Mouse (Mus musculus): ENCODE measurements around the gene Ryr1. TPM values are rescaled to one million over a fixed set of nuclear protein-coding genes. Genes with fewer than 3 reads are reported as not detected.
"Not testable (repeated sequence)": the region's sequence is repeated elsewhere in the genome, so short reads cannot be mapped to it uniquely, and the experiment has no call there.

Gene Ryr1
- total RNA-seq, 2 experiments from 2014 or later = 0.03 to 0.08 TPM

DNA sequence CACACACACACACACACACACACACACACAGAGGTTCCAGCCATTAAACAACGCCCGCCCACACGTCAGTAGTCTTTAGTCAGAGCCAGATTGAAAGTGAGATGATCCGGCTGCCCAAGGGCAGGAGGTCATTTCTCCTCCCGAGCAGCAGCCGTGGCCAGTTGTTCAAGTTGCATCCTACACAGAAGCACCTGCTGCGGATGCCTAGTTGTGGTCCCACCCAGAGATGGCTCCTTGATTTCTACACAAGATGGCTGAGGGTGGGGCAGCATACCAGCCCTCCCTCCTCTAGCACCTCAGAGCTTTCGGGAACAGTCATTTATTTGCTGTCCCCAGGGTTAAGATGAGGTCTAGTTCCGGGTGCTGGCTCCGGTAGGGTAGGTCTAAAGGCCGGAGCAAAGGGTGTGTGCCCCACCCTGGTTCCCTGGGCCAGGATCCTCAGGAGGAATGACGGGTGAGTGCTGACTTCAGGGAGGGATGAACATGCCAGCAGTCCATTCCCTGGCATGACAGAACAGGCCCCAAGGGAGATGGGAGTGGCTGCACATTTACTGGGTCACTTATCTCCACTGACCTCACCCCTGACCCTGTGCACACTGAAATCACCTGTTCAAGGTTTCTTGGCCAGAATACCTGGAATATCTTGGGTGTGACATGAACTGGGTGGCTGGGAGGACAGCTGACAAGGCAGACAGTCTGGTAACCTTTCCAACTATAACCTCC is 155.1 kb downstream of the Ryr1 start:
- intact Hi-C loops (cut with DNase I) = loop anchor here (5.0 to 10.0 kb wide), 2 partner anchors 188 to 325 kb away; no protein-coding TSS in a partner anchor
- no peak for DNase-seq

DNA sequence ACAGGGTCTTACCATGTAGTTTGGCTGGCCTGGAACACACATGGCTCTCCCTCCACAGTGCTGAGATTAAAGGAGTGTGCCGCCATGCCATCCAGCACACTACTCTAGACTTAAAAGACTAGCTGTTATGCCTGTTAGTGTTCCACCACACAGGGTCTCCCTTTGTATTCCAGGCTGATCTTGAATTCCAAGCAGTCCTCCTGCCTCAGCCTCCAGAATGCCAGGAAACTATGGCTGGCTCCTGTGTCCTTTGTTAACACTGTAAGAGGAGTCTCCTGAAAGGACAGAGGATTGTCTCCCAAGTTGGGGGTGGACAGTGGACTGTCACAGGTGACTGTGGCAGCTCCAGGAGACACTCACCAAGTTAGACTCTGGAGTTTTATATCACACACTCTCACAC is 155.7 kb downstream of the Ryr1 start:
- DNase-seq = no peak

DNA sequence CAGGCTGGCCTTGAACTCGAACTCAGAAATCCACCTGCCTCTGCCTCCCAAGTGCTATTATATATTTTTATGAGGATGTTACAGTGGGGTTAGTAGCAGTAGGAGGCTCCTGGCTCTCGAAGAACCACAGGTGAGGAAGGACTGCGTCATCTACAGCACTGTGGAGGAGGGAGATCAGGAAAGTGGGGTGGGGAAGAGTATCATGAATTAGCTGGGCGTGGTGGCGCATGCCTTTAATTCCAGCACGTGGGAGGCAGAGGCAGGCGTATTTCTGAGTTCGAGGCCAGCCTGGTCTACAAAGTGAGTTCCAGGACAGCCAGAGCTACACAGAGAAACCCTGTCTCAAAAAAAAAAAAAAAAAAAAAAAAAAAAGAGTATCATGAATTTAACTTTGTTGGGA is 156.9 kb downstream of the Ryr1 start:
- intact Hi-C loops (cut with DNase I); DNase-seq: not testable (repeated sequence)

More for the DNA sequence above, 155.7 kb downstream of the Ryr1 start:
- intact Hi-C loops (cut with DNase I) = no loop called here

DNA sequence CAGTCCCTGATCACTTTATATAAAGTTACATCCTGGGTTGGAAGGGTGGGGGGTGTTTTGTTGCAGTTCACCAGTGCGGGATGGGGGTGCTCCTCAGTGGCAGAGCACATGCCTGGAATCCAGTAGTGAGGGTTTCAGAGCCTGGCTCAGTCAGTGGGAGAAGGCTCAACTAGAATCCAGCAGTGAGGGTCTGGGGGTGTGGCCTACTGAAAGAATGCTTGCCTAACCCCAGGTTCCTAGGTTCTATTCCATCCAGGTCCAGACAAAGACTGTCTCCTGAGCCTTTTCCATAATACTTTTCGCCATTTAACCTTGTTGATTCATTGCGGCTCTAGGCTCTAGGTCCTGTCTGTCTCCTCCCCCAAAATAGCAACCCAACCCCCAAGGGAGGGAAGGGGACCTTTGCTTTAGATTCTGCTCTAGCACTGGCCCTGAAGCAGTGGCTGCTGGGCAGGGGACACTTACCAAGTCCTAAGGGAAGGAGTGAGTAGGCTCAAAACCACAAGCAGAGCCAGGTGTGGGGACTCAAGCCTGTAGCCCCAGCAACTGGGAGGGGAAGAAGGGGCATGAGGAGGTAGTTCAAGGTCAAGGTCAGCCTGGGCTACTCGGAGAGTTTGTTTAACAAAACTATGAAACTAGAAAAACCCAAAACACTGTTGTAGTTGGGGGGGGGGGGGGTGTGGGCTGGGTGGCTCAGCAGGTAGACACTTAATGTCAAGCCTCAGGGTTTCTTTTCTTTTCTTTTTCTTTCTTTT is 158.1 kb downstream of the Ryr1 start:
- intact Hi-C loops (cut with DNase I) = no loop called here
- DNase-seq = no peak

DNA sequence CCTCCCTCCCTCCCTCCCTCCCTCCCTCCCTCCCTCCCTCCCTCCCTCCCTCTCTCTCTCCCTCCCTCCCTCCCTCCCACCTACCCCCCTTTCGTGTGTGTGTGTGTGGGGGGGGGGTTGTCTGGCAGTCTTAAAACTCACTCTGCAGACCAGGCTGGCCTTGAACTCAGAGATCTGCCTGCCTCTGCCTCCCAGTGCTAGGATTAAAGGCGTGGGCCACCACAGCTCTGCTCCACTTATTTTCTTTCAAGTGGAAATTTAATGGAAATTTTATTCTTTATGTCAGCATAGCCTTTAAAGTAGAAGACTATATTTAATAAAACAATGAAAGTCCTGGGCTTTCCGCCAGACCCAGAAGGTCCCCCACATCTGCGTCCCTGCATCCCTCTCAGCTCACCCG is 158.8 kb downstream of the Ryr1 start:
- intact Hi-C loops (cut with DNase I) = no loop called here
- no peak for DNase-seq

DNA sequence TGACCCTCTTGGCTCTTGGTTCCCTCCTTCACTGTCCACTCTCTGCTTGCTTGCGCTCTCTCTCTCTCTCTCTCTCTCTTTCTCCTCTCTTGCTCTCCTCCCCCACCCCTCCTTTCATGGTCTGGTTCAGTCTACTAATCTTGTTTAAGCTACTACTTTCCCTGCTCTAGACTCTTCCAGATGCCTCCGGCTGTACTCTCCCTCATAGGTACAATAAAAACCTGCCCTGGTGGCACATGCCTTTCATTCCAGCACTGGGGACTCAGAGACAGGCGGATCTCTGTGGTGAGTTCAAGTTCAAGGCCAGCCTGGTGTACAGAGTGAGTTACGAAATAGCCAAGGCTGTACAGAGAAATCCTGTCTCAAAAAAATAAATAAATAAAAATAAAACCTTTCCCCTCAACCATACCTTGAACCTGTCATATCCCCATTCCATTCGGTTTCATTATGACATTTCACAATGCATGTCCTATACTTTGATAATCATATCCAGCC is 159.6 kb downstream of the Ryr1 start:
- DNase-seq = no peak
- intact Hi-C loops (cut with DNase I) = no loop called here

DNA sequence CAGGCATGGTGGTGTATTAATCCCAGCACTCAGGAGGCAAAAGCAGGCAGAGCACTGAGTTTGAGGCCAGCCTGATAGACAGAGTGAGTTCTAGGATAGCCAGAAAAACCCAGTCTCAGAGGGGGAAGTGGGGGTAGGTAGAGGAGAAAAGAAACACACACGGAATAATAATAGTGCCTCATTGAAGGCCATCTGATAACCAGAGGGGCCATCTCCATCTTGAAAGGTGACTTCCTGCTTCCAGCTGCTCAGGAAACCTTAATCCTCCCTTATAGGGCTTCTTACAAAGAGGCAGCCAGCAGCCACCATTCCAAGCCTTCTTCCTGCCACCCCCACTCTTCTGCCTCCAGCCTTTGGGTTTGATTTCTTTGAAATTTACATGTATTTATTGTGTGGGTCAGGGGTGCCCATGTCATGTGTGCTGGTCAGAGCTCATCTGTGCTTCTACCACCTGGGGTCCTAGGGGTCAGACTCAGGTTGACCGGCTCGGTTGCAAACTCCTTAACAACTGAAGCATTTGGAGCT is 161.5 kb downstream of the Ryr1 start:
- intact Hi-C loops (cut with DNase I) = loop anchor here (5.0 kb wide), 2 partner anchors 151 to 166 kb away; no protein-coding TSS in a partner anchor
- no peak for DNase-seq

DNA sequence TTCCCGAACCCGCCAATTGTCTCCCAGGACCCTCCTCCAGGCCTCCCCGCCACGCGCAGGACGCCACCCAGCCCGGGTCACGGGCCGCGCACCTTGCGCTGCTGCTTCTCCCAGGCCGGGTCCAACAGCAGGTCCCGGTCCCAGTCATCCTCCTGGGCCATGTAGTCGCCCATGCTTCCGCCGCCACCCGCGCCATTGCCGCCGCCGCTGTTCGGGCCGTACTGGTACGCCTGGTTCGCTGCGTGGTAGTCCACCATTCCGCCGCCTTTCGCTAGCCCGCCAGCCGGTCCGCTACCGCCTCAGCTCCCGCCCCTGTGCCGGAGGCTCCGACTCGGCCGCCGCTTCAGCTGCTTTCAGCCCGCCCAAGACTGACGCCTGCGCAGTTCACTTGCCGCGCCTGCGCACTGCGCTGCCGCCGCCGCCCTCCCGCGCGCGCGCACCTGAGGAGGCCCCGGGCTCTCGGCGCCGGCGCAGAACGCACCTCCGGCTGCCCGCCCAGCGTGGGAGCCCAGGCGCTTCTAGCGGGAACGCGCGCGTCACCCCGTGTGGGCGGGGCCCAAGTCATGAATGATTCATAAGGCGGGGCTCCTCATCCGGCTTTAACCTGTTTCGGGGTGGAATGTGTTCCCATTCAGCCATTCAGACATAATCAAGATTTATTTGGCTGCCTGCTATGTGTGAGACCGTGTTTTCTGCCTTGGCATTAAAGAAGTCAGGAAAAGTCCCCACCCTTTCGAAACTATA is 162.9 kb downstream of the Ryr1 start, which contains the start of gene Actn4:
Gene Actn4, minus strand, starts transcription at position 414 of the 744 bp plus-strand sequence.
- peak; percentile 98 to 99 for DNase-seq
- intact Hi-C loops (cut with DNase I) = loop anchor here (2.0 to 5.0 kb wide), 4 partner anchors 17 to 165 kb away; no protein-coding TSS in a partner anchor

DNA sequence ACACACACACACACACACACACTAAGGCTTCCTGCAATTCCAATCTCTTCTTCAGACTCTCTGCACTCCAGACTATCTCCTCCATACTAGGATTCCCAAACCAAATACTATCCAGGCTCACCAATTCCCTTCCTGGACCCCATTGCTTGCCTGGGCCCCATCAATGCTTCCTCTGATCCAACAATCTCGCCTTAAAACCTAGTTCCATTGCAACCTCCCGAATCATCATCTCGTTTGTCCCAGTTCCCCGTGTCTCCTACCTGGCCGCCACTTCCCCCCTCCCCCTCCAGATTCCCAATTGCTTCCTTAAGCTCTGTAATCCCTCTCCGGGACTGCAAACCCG is 163.4 kb downstream of the Ryr1 start:
- intact Hi-C loops (cut with DNase I) = loop anchor here (2.0 to 5.0 kb wide), 4 partner anchors 17 to 164 kb away; no protein-coding TSS in a partner anchor
- no peak for DNase-seq

DNA sequence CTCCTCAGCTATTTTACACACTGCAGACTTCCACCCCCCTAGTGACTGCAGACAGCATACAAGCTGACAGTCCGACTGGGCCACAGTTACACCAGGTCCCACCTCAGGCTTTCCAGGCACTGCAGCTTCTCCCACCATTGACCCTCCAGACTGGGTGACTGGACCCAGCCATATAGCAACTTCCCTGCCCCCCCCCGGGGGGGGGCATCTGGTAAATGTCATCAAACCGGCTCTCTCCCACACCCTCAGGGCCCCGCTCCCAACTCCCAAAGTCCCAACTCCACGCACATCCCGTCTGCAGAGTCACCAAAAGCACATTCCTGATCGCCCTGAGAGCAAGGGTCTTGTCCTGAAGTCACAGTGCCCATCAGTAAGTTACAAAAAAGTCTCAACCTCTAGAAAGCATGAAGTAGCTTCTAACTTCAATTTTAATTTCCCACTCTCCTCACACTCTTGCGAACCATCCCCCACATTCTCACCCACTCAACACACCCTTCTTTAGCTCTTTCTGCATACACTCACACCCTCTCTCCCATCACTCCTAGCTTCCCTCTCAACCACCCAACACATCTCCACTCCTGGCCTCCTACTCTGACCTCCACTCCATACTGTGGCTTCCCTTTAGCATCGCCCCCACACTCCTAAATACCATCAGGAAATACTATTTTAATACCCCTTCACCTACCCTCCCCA is 164.5 kb downstream of the Ryr1 start:
- intact Hi-C loops (cut with DNase I) = loop anchor here (2.0 to 5.0 kb wide), 4 partner anchors 16 to 163 kb away; no protein-coding TSS in a partner anchor

DNA sequence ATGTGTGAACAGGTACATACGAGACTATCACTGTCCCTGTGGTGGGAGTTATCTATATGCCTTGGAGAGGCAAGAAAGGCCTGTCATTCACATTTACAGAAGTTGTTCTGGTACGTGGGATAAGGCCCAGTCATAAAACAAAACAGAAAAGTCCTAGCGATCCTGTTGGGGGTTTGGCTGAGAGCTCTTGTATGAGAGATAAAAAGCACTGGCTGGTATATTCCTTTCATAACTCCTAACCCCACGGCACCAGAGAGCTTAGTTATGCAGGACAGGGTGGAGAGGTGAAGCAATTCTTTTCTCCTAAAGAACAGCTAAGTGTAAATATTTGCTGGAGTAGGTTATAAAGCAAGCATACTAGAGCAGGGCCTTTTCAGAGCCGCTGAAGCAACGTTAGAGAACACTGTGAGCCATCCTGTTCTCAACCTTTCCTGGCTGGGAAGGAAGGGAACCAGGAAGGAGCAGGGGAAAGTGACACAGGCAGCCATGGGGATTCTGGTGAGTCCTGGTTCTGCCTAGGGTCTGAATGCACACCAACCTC is 165.4 kb downstream of the Ryr1 start:
- DNase-seq = no peak
- intact Hi-C loops (cut with DNase I) = loop anchor here (2.0 to 5.0 kb wide), 4 partner anchors 15 to 162 kb away; no protein-coding TSS in a partner anchor

More for the DNA sequence above, 164.5 kb downstream of the Ryr1 start:
- no peak for DNase-seq

DNA sequence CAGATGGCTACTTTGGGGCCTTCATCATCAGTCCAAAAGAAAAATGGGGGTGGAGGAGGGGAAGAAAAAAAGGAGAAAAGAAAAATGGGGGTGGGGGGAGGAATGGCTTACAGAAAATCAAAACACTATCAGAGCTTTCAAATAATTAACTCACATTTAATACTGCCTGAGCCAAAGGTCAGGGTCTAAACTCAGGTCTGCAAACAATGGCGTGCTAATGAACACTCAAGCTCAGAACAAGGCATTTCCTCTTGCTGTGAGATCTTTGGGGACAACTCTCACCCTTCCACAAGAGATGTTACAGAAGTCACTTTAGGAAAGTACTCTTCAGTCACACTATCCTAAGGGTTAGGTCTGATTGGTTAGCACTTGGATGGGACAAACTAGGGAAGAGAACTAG is 166.2 kb downstream of the Ryr1 start:
- intact Hi-C loops (cut with DNase I) = no loop called here

DNA sequence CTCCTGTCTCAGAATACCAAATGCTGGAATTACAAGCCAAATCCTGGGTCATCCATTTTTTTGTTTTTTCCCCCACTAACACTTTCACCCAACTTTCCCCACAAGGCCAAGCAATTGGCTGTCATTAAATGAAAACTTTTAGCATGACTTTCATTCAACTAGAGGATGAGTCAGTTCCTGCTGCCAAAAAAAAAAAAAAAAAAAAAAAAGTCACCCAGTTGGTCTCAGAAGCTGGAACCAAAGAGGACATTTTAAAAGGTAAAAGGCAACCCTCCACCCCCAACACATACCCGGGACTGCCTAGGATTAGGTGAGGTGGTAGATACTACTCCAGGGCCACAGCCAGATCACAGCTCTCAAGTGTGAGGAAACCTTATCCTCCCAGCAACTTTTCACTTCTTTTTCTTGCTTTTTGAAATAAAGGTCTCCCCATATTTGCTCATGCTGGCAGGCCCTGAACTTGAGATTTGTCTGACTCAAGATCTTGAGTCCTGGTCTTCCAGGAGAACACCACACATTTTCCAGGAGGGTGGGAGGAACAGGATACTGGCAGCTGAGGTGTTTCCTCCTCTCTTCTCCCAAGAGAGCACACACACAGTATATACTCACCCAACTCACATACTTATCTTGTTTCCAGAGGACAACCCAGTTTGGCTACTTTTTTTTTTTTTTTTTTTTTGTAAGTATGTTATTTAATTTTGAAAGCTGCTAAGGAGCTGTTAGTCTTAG is 166.8 kb downstream of the Ryr1 start:
- intact Hi-C loops (cut with DNase I) = no loop called here

More for the DNA sequence above, 166.2 kb downstream of the Ryr1 start:
- DNase-seq = no peak

DNA sequence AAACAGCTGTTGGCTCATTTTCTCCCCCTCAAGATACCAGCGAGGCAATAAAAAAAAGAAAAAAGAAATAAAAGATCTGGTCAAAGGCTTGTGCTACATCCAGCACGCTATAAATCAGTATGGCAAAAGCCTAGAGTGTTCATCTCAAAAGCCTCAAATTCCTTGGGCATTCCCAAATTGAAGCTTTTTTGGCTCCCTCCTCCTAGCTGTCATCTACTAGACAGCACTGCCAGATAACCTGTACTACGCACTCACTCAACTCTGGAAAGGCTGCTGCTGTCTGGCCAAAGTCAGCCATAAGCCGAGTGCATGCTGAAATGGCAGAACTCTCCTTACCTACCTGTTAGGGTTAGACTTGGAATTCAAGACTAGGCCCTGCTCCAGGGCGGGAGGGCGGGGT is 167.7 kb downstream of the Ryr1 start:
- DNase-seq = no peak
- intact Hi-C loops (cut with DNase I) = no loop called here

More for the DNA sequence above, 166.8 kb downstream of the Ryr1 start:
- no peak for DNase-seq

DNA sequence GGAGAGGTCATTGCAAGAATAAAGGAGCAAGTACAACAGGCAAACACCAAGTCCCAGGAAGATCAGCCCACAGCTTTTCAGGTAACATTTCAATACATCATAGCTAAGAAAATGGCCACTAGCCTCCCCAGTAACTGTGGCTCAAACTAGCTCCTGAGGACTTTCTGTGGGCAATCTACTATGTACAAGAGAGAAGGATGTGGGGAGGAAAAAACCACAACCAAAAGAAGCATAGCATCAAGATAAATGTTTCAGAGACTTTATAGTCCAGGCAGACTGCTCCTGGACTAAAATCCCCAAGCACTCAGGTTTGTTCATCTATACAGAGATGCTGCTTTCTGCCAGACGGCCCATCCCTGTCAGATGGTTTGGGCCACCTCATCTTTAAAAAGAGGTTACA is 168.7 kb downstream of the Ryr1 start:
- DNase-seq = no peak
- intact Hi-C loops (cut with DNase I) = no loop called here

DNA sequence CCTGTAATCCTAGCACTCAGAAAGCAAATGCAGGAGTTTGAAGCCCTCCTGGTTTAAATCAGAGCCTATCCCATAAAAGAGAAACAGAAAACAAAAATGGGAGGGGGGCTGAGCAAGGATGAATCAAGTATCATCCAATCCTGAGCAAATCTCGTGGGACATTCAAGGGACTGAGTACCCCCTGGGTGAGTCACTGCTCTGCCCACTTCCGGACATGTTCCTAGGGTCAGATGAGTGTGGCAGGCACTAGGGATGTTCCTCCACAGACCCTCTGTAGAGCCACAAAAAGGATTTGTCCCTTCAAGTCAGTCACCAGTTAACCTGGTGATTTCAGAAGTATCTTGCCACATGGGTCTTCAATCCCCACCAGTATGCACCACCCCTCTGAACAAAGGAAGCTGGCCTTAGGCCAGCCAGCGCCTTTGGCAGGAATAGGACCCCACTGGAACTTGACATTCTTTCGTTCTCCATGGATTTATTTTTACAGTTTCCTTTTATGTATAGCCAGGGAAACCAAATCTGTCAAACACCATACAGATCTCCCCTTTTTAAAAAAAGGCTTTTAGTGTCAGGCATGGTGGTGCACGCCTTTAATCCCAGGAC is 169.6 kb downstream of the Ryr1 start:
- no peak for DNase-seq
- intact Hi-C loops (cut with DNase I) = no loop called here

DNA sequence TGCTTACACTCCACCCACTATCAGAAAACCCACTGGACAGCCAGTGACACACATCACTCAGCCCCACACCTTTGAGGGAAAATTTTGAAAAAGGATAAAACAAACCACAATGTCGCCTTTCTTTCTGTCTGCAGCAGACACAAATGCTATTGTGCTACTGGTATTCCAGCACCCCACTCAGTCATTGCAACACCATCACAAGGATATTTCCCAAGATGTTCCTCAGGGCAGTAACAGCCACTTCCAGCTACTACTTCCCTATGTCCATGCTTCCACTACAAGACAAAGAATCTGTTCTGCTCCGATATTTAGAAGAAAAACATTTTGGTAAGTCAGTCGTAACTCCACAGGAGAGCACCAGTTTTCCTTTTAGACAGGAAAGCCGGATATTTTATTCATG is 170.2 kb downstream of the Ryr1 start:
- no peak for DNase-seq
- intact Hi-C loops (cut with DNase I) = no loop called here
